Mouse (Mus musculus): ENCODE data around the gene Abcb11. TPM values are rescaled to one million over a fixed set of nuclear protein-coding genes. Genes with fewer than 3 reads are reported as not detected.
"Not testable (repeated sequence)": the region's sequence is repeated elsewhere in the genome, so short reads cannot be mapped to it uniquely, and the experiment has no call there.

The Abcb11 gene
- total and polyA plus RNA-seq, 3 experiments = 0.16 TPM; not detected in 2

- DNase-seq (ENCODE audit: extremely low read depth) = no peak
- Histone ChIP-seq H3K36me3 (replicated peaks in 1 of 2; ENCODE audit: control insufficient read depth in 1 of 2, insufficient read depth in 1 of 2, low read length in 1 of 2) (no peaks in the 10 kb centered on the region), H3K4me3 (replicated peaks in 1 of 3; ENCODE audit: low read depth in 2 of 3, low read length in 2 of 3, poor library complexity in 1 of 3) (no peak overlapping the region), H3K9me3 (replicated peaks; ENCODE audit: low read length) (no peaks in the 10 kb centered on the region), H3K4me2 (ENCODE audit: insufficient read depth, low read depth, poor library complexity, severe bottlenecking) (no peak overlapping the region), H3K27ac (ENCODE audit: insufficient read depth, low read depth) (no peak overlapping the region), H3K9ac (ENCODE audit: insufficient read depth, low read depth) (no peak overlapping the region), H3K79me2 (replicated peaks; ENCODE audit: control insufficient read depth, extremely low read depth, insufficient read depth, poor library complexity, severe bottlenecking) (no peaks in the 10 kb centered on the region), H3K27me3 (replicated peaks) (no peaks in the 10 kb centered on the region), H3K4me1 (ENCODE audit: control insufficient read depth in 1 of 2, insufficient read depth in 2 of 2) (no peaks in the 10 kb centered on the region)
- TF ChIP-seq CHD1 (IDR thresholded peaks at IDR 0.05; ENCODE audit: low read depth, low read length) = no peak
- TF ChIP-seq SMC3 (IDR thresholded peaks at IDR 0.05; ENCODE audit: low read depth, low read length) = no peak
- no peak for TF ChIP-seq NELFE (IDR thresholded peaks at IDR 0.05; ENCODE audit: low read depth, low read length)
- no peak for TF ChIP-seq EP300 (IDR thresholded peaks at IDR 0.05; ENCODE audit: low read length)
- no peak for TF ChIP-seq JUND (conservative IDR thresholded peaks at IDR 0.05; ENCODE audit: low read depth, low read length)
- TF ChIP-seq MXI1 (IDR thresholded peaks at IDR 0.05; ENCODE audit: low read depth, low read length) = no peak
- no peak for TF ChIP-seq MEF2A (IDR thresholded peaks at IDR 0.05; ENCODE audit: borderline replicate concordance, low read depth, low read length)
- TF ChIP-seq USF1 (IDR thresholded peaks at IDR 0.05; ENCODE audit: low read depth, low read length) = no peak
- no peak for TF ChIP-seq E2F4 (IDR thresholded peaks at IDR 0.05; ENCODE audit: insufficient replicate concordance, low read depth, low read length)
- TF ChIP-seq SIN3A (IDR thresholded peaks at IDR 0.05; ENCODE audit: low read length) = no peak
- no peak for TF ChIP-seq ELF1 (IDR thresholded peaks at IDR 0.05; ENCODE audit: low read depth, low read length)
- TF ChIP-seq NRF1 (IDR thresholded peaks at IDR 0.05; ENCODE audit: low read depth, low read length) = no peak
- no peak for TF ChIP-seq KAT2A (IDR thresholded peaks at IDR 0.05; ENCODE audit: insufficient replicate concordance, low read length)
- no peak for TF ChIP-seq HCFC1 (IDR thresholded peaks at IDR 0.05; ENCODE audit: low read depth, low read length)
- no peak for TF ChIP-seq RAD21 (IDR thresholded peaks at IDR 0.05; ENCODE audit: low read depth, low read length)
- no peak for TF ChIP-seq TCF12 (IDR thresholded peaks at IDR 0.05; ENCODE audit: low read depth, low read length)
- dilution Hi-C loops (cut with MboI; ENCODE audit: extremely low pct_ligation_motif_present, extremely low pct_unique_long_range_greater_than_20kb, low sequenced_read_pairs) (no loop called here), in situ Hi-C loops (cut with MboI; ENCODE audit: low pct_ligation_motif_present, low pct_unique_long_range_greater_than_20kb, low sequenced_read_pairs) (no loop called here)
Observed at GRCm38 (mm10) chr2:69311337-69311736, 31.1 kb downstream of the Abcb11 start.

- Histone ChIP-seq H3K27me3 (replicated peaks) (no peaks in the 10 kb centered on the region), H3K4me2 (ENCODE audit: insufficient read depth, low read depth, poor library complexity, severe bottlenecking) (no peak overlapping the region), H3K79me2 (replicated peaks; ENCODE audit: control insufficient read depth, extremely low read depth, insufficient read depth, poor library complexity, severe bottlenecking) (no peaks in the 10 kb centered on the region), H3K9ac (ENCODE audit: insufficient read depth, low read depth) (no peak overlapping the region), H3K4me1 (ENCODE audit: control insufficient read depth in 1 of 2, insufficient read depth in 2 of 2) (no peaks in the 10 kb centered on the region), H3K9me3 (replicated peaks; ENCODE audit: low read length) (no peaks in the 10 kb centered on the region), H3K36me3 (replicated peaks in 1 of 2; ENCODE audit: control insufficient read depth in 1 of 2, insufficient read depth in 1 of 2, low read length in 1 of 2) (no peaks in the 10 kb centered on the region), H3K4me3 (replicated peaks in 1 of 3; ENCODE audit: low read depth in 2 of 3, low read length in 2 of 3, poor library complexity in 1 of 3) (no peak overlapping the region), H3K27ac (ENCODE audit: insufficient read depth, low read depth) (no peak overlapping the region)
- TF ChIP-seq MAX (IDR thresholded peaks at IDR 0.05; ENCODE audit: low read length) (no peak), SIN3A (IDR thresholded peaks at IDR 0.05; ENCODE audit: low read length) (no peak), JUND (conservative IDR thresholded peaks at IDR 0.05; ENCODE audit: low read depth, low read length) (no peak), MEF2A (IDR thresholded peaks at IDR 0.05; ENCODE audit: borderline replicate concordance, low read depth, low read length) (no peak), TBP (conservative IDR thresholded peaks at IDR 0.05; ENCODE audit: low read depth, low read length) (no peak)
- dilution Hi-C loops (cut with MboI; ENCODE audit: extremely low pct_ligation_motif_present, extremely low pct_unique_long_range_greater_than_20kb, low sequenced_read_pairs) = no loop called here
- in situ Hi-C loops (cut with MboI; ENCODE audit: low pct_ligation_motif_present, low pct_unique_long_range_greater_than_20kb, low sequenced_read_pairs) = no loop called here
- no peak for DNase-seq (ENCODE audit: extremely low read depth)
Observed at GRCm38 (mm10) chr2:69308136-69308535, 34.3 kb downstream of the Abcb11 start.

DNA sequence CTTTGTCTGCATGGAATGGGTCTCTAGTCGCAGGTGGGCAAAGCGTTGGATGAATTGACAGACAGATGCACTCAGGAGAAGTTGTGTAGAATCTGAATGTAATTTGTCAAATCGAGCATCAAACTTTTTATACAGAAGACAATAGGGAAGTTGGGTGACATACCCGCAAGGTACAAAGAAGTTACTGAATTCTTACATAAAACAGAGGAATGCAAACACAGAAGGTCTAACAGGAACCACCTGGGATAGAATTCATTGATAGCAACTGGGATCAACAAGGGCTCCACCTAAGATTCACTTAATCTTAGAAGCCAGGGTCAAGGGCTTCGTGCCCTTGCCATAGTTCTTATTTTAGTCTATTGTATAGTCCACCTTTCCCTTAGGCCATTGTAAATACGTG is 41.8 kb downstream of the Abcb11 start:
- in situ Hi-C loops (cut with MboI; ENCODE audit: low pct_ligation_motif_present, low pct_unique_long_range_greater_than_20kb, low sequenced_read_pairs); dilution Hi-C loops (cut with MboI; ENCODE audit: extremely low pct_ligation_motif_present, extremely low pct_unique_long_range_greater_than_20kb, low sequenced_read_pairs); DNase-seq (ENCODE audit: extremely low read depth): not testable (repeated sequence)

More for the DNA sequence above, 41.8 kb downstream of the Abcb11 start:
- H3K4me2 ChIP-seq (ENCODE audit: insufficient read depth, low read depth, poor library complexity, severe bottlenecking); H3K9me3 ChIP-seq (replicated peaks; ENCODE audit: low read length); H3K4me3 ChIP-seq (replicated peaks in 1 of 3; ENCODE audit: low read depth in 2 of 3, low read length in 2 of 3, poor library complexity in 1 of 3); H3K27ac ChIP-seq (ENCODE audit: insufficient read depth, low read depth); H3K9ac ChIP-seq (ENCODE audit: insufficient read depth, low read depth); H3K4me1 ChIP-seq (ENCODE audit: control insufficient read depth in 1 of 2, insufficient read depth in 2 of 2); H3K79me2 ChIP-seq (replicated peaks; ENCODE audit: control insufficient read depth, extremely low read depth, insufficient read depth, poor library complexity, severe bottlenecking); H3K27me3 ChIP-seq (replicated peaks); H3K36me3 ChIP-seq (replicated peaks in 1 of 2; ENCODE audit: control insufficient read depth in 1 of 2, insufficient read depth in 1 of 2, low read length in 1 of 2): not testable (repeated sequence)
